Mouse (Mus musculus) heart, embryonic 12.5 days (tissue): Measurements from ENCODE around the gene Gpc6. TPM values are rescaled to one million over a fixed set of nuclear protein-coding genes. Genes with fewer than 3 reads are reported as not detected.

ENCODE experiments used
- ATAC-seq: fragments of 200-750 bp; cut with Nextera tagmentation; 2 replicates; pipeline ENCODE4 v1.8.0; 2017; ENCODE audit warnings: moderate TSS enrichment, moderate library complexity; ENCODE audit not compliant: insufficient number of reproducible peaks, low FRiP score
- H3K27ac ChIP-seq: fragments of 300-500 bp; sonication (generic); 2 replicates; pipeline ENCODE4 v1.5.1; 2016; ENCODE audit warnings: mild to moderate bottlenecking, moderate library complexity; ENCODE audit not compliant: poor library complexity, severe bottlenecking
- H3K27me3 ChIP-seq: fragments of 300-500 bp; sonication (generic); replicated peaks from 2 replicates; pipeline ENCODE4 v1.6.1; 2016; ENCODE audit warnings: mild to moderate bottlenecking, moderate library complexity
- H3K36me3 ChIP-seq: fragments of 300-500 bp; sonication (generic); 2 replicates; pipeline ENCODE4 v1.6.1; 2016; ENCODE audit warnings: mild to moderate bottlenecking, moderate library complexity
- H3K4me1 ChIP-seq: fragments of 300-500 bp; sonication (generic); replicated peaks from 2 replicates; pipeline ENCODE4 v1.6.1; 2016; ENCODE audit warnings: mild to moderate bottlenecking
- H3K4me2 ChIP-seq: fragments of 300-500 bp; sonication (generic); 2 replicates; pipeline ENCODE4 v1.6.1; 2016; ENCODE audit warnings: mild to moderate bottlenecking, moderate library complexity
- H3K4me3 ChIP-seq: fragments of 300-500 bp; sonication (generic); 2 replicates; pipeline ENCODE4 v1.5.1; 2016; ENCODE audit warnings: mild to moderate bottlenecking
- H3K9ac ChIP-seq: fragments of 300-500 bp; sonication (generic); 2 replicates; pipeline ENCODE4 v1.6.1; 2016; ENCODE audit warnings: mild to moderate bottlenecking, moderate library complexity
- H3K9me3 ChIP-seq: fragments of 300-500 bp; sonication (generic); replicated peaks from 2 replicates; pipeline ENCODE4 v1.6.1; 2016; ENCODE audit warnings: mild to moderate bottlenecking, moderate library complexity
- WGBS: fragments of 180-500 bp; shearing (Covaris S2); methylation state at CpG from one replicate; pipeline ENCODE4 v1.1.7; 2016; 5-methylcytosine and 5-hydroxymethylcytosine counted together
- polyA plus RNA-seq: library from polyadenylated mRNA; unstranded; fragments of >200 nt; fragmentation: Nextera tagmentation; extraction: Ambion mirVana; gene quantifications from 2 replicates; pipeline ENCODE4 v1.2.1, GENCODE M21; 2016

Gene Gpc6
- polyA plus RNA-seq, 1 experiment from 2014 or later, result 15.9 TPM

DNA sequence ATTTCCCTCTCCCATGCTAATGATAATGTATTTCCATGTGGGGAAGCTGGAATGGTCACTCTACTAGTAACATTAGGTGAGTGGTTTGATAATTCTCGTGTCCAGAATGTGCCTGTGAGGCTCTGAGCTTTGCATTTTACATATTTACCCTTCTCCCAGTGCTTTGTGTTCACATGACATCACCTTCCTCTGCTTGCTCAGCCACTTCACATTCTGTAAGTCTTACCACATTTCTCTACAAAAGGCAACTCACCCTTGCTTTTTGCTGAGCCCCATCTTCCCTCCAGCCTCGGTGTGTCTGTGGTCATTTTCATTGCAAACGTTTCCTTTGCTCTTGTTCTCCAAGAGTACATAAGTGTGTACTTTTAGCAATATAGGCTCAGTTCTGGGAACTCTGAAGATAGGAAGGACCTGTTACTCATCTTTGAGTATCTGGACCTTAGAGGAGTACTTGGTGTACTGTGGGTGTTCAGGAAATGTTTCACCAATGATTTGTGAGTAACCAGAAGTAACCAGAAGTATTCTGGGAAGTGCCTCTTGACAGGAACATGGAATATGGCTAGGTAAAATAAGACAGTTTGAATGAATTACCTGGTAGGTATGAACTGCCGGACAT lies 145.5 kb downstream of the Gpc6 start:
- Histone ChIP-seq H3K9me3 (no peaks in the 10 kb centered on the region), H3K4me3 (no peak overlapping the region), H3K9ac (no peak overlapping the region), H3K27me3 (no peaks in the 10 kb centered on the region), H3K4me2 (no peak overlapping the region), H3K27ac (no peak overlapping the region), H3K36me3 (no peaks in the 10 kb centered on the region), H3K4me1 (no peaks in the 10 kb centered on the region)
- 88% methylated on average over 4 of the region's 4 CpGs for WGBS
- no peak for ATAC-seq

DNA sequence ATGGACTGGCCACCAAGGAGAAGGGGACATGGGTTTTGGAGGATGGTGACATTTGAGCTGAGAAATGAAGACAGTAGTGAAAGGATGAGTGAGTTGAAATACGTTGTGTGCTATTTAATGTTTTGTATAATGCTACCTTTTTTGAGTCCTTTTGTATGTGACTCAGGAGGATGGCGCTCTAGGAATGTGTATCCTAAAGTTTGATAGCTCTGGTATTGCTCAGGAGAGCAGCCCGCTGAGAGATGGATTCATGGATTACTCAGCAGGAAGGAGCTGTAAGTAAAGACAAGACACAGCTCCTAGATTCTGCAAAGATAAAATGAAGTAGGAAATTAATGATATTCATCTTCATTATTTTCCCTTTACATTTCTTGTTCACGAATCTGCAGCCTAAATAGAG lies 168.5 kb downstream of the Gpc6 start:
- Histone ChIP-seq H3K27ac (no peak overlapping the region), H3K36me3 (no peaks in the 10 kb centered on the region), H3K4me1 (peaks cover 4% of the 10 kb centered on the region; the same call in 1 of the 2 replicates), H3K4me3 (no peak overlapping the region), H3K9me3 (no peaks in the 10 kb centered on the region), H3K9ac (no peak overlapping the region), H3K4me2 (no peak overlapping the region), H3K27me3 (no peaks in the 10 kb centered on the region)
- WGBS, result 70% methylated on average over 4 of the region's 4 CpGs
- no peak for ATAC-seq

DNA sequence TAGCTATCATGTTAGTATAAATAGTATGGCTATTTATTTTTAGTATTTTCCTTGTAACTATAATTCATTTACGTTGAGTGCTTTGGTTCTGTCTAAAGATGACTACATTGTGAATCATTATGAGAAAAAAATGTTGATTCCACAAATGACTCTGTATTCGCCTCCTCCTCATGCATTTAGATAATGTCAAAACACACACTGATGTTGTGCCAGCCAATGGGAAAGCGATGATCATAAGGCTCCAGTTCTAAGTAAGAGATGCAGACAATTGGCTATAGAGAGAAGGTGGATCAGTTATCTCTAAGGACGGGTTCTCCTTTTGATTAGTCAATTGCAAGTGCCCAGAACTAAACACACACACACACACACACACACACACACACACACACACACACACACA lies 181.8 kb downstream of the Gpc6 start:
- 76% methylated on average over 4 of the region's 4 CpGs for WGBS
- H3K36me3 ChIP-seq, result no peaks in the 10 kb centered on the region

DNA sequence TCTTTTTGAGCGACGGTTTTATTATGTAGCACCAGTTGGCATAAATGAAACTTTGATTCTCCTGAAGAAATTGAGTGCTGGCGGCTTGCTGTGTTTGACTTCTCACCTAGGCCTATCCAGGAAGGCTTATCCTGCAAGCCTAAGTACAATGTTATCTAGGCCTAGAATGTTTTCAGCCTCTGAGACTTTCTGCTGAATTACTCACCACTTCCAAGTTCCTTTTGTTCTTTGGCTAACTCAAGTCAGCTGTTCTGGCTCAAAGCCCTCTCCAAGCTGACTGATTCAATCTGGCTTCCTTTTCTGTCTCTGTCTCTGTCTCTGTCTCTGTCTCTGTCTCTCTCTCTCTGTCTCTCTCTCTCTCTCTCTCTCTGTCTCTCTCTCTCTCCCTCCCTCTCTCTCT lies 188.0 kb downstream of the Gpc6 start:
- H3K27me3 ChIP-seq, result no peaks in the 10 kb centered on the region
- no peak for ATAC-seq
- no peak overlapping the region for H3K4me3 ChIP-seq
- H3K9ac ChIP-seq, result no peak overlapping the region
- H3K9me3 ChIP-seq, result no peaks in the 10 kb centered on the region
- H3K4me2 ChIP-seq, result no peak overlapping the region
- WGBS, result 60% methylated on average over 3 of the region's 3 CpGs
- H3K27ac ChIP-seq, result no peak overlapping the region
- H3K4me1 ChIP-seq, result 0 out of 2 replicates have a peak, but pooled peaks cover 2% of the 10 kb centered on the region
- no peaks in the 10 kb centered on the region for H3K36me3 ChIP-seq

More for the DNA sequence above, 181.8 kb downstream of the Gpc6 start:
- Histone ChIP-seq H3K9ac (no peak overlapping the region), H3K4me1 (no peaks in the 10 kb centered on the region), H3K27ac (no peak overlapping the region), H3K4me2 (no peak overlapping the region), H3K9me3 (no peaks in the 10 kb centered on the region), H3K4me3 (no peak overlapping the region), H3K27me3 (no peaks in the 10 kb centered on the region)
- ATAC-seq, result no peak

DNA sequence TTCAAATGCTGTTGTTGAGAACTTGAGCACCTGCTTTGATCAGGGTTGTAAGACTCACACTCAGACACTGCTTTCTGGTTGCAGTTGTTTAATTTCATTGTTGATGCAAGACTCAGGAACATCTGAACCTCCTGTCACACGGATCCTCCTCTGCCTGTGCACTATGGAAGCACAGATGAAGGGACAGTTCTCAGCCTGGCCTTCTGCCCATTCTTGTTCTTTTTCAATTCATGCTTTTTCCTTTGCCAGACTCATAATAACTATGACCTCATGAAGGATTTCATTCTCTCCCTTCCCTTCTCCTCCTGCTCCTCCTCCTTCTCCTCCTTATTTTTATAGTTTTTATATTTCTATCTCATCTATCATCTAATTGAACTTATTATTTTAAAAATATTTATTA lies 196.9 kb downstream of the Gpc6 start:
- Histone ChIP-seq H3K4me2 (no peak overlapping the region), H3K4me1 (no peaks in the 10 kb centered on the region), H3K9me3 (no peaks in the 10 kb centered on the region), H3K27ac (no peak overlapping the region), H3K36me3 (no peaks in the 10 kb centered on the region), H3K4me3 (no peak overlapping the region), H3K27me3 (no peaks in the 10 kb centered on the region), H3K9ac (no peak overlapping the region)
- ATAC-seq, result no peak
- WGBS, result 68% methylated on average over 1 of the region's 1 CpGs

DNA sequence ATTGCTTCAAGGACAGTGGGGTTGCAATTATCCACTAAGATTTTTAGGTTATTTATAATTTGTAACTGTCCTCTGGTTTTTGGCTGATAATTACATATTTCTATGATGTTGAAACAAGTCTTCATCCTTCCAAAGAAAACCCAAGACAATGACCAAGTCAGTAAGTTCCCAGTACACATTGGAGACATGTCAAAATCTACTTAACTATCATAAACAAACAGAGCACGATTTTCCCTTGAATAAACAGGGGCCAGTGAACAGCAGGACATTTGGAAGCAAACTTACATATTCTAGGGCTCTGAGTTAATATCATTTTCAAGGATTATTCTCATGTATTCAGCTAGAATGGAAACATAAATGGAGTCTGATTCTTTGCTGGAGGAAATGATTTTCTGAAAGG lies 205.2 kb downstream of the Gpc6 start:
- H3K4me1 ChIP-seq, result no peaks in the 10 kb centered on the region
- H3K27me3 ChIP-seq, result no peaks in the 10 kb centered on the region
- no peaks in the 10 kb centered on the region for H3K9me3 ChIP-seq
- H3K27ac ChIP-seq, result no peak overlapping the region
- H3K36me3 ChIP-seq, result no peaks in the 10 kb centered on the region
- WGBS, result 43% methylated on average over 1 of the region's 1 CpGs
- H3K4me2 ChIP-seq, result no peak overlapping the region
- H3K4me3 ChIP-seq, result no peak overlapping the region
- no peak for ATAC-seq
- no peak overlapping the region for H3K9ac ChIP-seq

DNA sequence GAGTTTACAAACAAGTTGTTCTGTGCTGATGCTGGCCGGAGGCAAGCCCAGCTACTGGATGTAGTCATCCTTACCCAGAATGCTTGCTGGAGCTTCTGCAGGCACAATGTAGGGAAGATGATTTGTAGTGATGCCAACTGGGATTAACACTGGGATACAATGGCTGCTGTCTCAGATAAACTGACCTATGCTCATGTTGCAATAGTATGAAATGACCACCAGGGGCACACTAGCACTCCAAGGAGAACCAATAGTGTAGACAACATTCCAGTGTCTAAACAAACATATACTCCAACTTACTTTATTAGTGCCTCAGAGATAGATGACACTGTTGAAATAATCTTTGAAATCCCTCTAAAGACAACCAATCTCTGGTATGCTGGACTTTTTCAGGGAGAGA lies 206.2 kb downstream of the Gpc6 start:
- Histone ChIP-seq H3K4me1 (no peaks in the 10 kb centered on the region), H3K9me3 (no peaks in the 10 kb centered on the region), H3K4me2 (no peak overlapping the region), H3K27ac (no peak overlapping the region), H3K36me3 (no peaks in the 10 kb centered on the region), H3K27me3 (no peaks in the 10 kb centered on the region), H3K4me3 (no peak overlapping the region), H3K9ac (no peak overlapping the region)
- no peak for ATAC-seq
- WGBS, result 83% methylated on average over 1 of the region's 1 CpGs

DNA sequence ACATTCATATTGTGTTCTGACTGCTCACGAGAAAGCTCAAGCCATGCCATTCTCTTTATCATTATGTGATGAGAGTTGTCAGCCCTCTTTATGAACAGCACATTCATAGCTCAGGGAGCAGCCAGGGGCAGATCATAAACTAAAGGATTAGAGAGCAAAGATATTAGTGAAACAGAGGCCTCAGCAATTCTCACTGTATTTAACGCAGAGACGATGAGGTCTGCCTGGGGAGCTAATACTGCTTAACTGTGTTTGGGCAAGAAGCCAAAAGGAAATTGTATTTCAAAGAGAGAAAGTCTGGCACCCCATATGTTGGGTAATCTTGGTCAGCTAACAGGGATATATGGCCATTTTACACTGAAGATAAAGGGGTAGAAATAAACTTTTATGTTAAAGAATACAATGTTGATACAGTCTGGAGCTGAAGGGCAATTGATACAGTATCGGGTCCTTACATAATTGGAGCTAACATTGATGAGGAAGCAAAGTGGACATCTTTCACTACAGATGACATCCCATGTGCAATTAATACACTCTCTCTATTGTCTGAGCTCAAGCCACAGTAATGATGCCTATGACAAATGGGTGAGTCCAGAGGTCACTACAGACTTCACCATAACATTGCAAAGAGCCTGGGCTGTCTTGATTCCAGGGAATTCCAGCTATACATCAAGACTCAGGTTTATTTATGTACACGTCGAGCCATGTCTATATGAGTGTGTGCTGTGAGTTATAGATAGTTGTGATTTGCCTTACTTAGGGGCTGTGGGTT lies 216.1 kb downstream of the Gpc6 start:
- H3K27ac ChIP-seq, result no peak overlapping the region
- no peak overlapping the region for H3K4me2 ChIP-seq
- no peak overlapping the region for H3K4me3 ChIP-seq
- no peaks in the 10 kb centered on the region for H3K36me3 ChIP-seq
- ATAC-seq, result no peak
- no peak overlapping the region for H3K9ac ChIP-seq
- H3K27me3 ChIP-seq, result no peaks in the 10 kb centered on the region
- peaks cover 8% of the 10 kb centered on the region; the same call in 1 of the 2 replicates for H3K4me1 ChIP-seq
- no peaks in the 10 kb centered on the region for H3K9me3 ChIP-seq
- WGBS, result 64% methylated on average over 6 of the region's 6 CpGs

DNA sequence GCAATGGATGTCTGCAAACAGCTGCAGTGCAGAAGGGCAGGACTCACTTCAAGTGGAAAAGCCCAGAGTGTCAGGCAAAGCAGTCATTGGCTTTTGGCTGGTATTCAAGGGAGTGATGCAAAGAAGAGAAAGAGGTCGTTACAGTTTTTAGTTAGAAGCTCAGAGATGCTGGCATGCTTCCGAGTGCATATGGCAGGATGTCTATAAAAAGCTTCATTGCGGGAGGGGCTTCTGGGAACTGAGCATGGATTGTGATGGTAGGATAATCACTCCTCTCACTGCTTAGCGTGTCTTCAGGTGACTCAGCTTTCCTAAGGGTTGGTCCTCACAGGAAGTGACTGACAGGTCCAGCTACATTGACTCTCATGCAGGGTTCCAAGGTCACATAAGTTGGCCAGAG lies 221.0 kb downstream of the Gpc6 start:
- no peak overlapping the region for H3K4me2 ChIP-seq

DNA sequence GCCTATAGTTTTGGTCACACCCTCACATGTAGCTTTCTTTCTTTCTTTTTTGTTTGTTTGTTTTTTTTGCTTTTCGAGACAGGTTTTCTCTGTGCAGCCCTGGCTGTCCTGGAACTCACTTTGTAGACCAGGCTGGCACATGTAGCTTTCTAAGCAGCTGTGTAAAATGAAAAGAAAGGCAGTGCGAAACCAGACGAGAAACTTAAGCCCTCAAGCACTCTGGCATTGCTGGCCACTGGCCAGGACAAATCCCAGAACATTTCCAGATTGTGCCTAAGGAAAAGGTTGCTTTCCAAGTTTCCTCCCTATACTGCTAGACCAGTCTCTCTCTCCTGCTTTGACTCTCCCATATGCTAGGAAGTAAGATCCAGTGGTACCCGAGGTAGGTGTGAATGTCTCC lies 221.6 kb downstream of the Gpc6 start:
- Histone ChIP-seq H3K36me3 (no peaks in the 10 kb centered on the region), H3K27ac (no peak overlapping the region), H3K4me2 (no peak overlapping the region), H3K4me1 (peaks cover 5% of the 10 kb centered on the region; the same call in 1 of the 2 replicates), H3K9me3 (no peaks in the 10 kb centered on the region), H3K9ac (no peak overlapping the region), H3K4me3 (no peak overlapping the region), H3K27me3 (no peaks in the 10 kb centered on the region)
- ATAC-seq, result peak; percentile 33; the same call in 1 of the 2 replicates
- 38% methylated on average over 4 of the region's 4 CpGs for WGBS

More for the DNA sequence above, 221.0 kb downstream of the Gpc6 start:
- H3K4me3 ChIP-seq, result no peak overlapping the region
- H3K9ac ChIP-seq, result no peak overlapping the region
- peaks cover 5% of the 10 kb centered on the region; the same call in 1 of the 2 replicates for H3K4me1 ChIP-seq
- H3K27me3 ChIP-seq, result no peaks in the 10 kb centered on the region
- no peaks in the 10 kb centered on the region for H3K9me3 ChIP-seq
- H3K36me3 ChIP-seq, result no peaks in the 10 kb centered on the region
- ATAC-seq, result no peak
- WGBS, result 45% methylated on average over 4 of the region's 4 CpGs
- no peak overlapping the region for H3K27ac ChIP-seq

DNA sequence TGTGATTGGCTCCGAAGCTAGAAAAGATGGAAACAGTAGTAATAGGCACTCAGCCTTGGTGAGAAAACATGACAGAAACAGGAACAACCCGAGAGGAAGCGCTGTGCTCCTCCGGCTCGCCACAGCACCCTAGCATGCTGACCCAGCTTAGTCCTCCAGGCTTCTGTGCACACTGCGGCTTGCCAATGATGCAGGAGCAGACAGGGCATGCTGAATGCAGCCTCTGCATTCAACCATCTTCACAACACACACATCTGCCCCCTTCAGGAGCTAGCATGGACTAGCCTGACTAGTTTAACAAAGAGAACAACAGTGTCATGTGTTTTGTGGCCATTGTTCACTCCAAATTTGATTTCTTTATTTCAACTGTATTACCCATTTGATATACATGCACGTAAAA lies 226.5 kb downstream of the Gpc6 start:
- H3K36me3 ChIP-seq, result no peaks in the 10 kb centered on the region
- H3K4me2 ChIP-seq, result no peak overlapping the region
- no peak overlapping the region for H3K27ac ChIP-seq
- no peaks in the 10 kb centered on the region for H3K4me1 ChIP-seq
- no peak for ATAC-seq
- H3K9ac ChIP-seq, result no peak overlapping the region
- 87% methylated on average over 7 of the region's 7 CpGs for WGBS
- no peak overlapping the region for H3K4me3 ChIP-seq
- H3K27me3 ChIP-seq, result no peaks in the 10 kb centered on the region
- no peaks in the 10 kb centered on the region for H3K9me3 ChIP-seq
